Mouse (Mus musculus): Measurements from ENCODE around the gene Scaf1. TPM values are rescaled to one million over a fixed set of nuclear protein-coding genes. Genes with fewer than 3 reads are reported as not detected.

The Scaf1 gene
- polyA plus RNA-seq, 1 experiment from 2014 or later, result 32.9 TPM

- WGBS (ENCODE audit: missing documents), result 14% methylated on average over 22 of the region's 22 CpGs
- Histone ChIP-seq H3K36me3 (ENCODE audit: inconsistent target) (peaks cover 29% of the 10 kb centered on the region), H3K27ac (no peak within 1 kb of the TSS), H3K4me3 (ENCODE audit: inconsistent target) (no peak within 1 kb of the TSS), H3K79me2 (ENCODE audit: inconsistent target) (no peaks in the 10 kb centered on the region)
Measured at GRCm38 (mm10) chr7:44974383-44975116, 41.6 kb downstream of the Scaf1 start, which contains the start of gene Cpt1c. Gene Cpt1c (minus strand): TSS chr7:44974851.

- Histone ChIP-seq H3K79me2 (ENCODE audit: inconsistent target) (no peaks in the 10 kb centered on the region), H3K27ac (no peak overlapping the region), H3K36me3 (ENCODE audit: inconsistent target) (peaks cover 21% of the 10 kb centered on the region), H3K4me3 (ENCODE audit: inconsistent target) (no peak overlapping the region)
- 70% methylated on average over 13 of the region's 14 CpGs for WGBS (ENCODE audit: missing documents)
Measured at GRCm38 (mm10) chr7:44973415-44974130, 42.6 kb downstream of the Scaf1 start.

GRCm38 (mm10) chr7:44971142-44971541 is 45.0 kb downstream of the Scaf1 start:
- WGBS (ENCODE audit: missing documents), result 87% methylated on average over 7 of the region's 7 CpGs

GRCm38 (mm10) chr7:44970231-44970691 is 45.9 kb downstream of the Scaf1 start:
- under 1% methylated on average over 34 of the region's 36 CpGs for WGBS (ENCODE audit: missing documents)
- no peak overlapping the region for H3K27ac ChIP-seq

More at GRCm38 (mm10) chr7:44971142-44971541, 45.0 kb downstream of the Scaf1 start:
- Histone ChIP-seq H3K4me3 (ENCODE audit: inconsistent target) (no peak overlapping the region), H3K36me3 (ENCODE audit: inconsistent target) (no peaks in the 10 kb centered on the region), H3K79me2 (ENCODE audit: inconsistent target) (no peaks in the 10 kb centered on the region), H3K27ac (no peak overlapping the region)

GRCm38 (mm10) chr7:44966638-44967037 is 49.5 kb downstream of the Scaf1 start:
- Histone ChIP-seq H3K79me2 (ENCODE audit: inconsistent target) (no peaks in the 10 kb centered on the region), H3K36me3 (ENCODE audit: inconsistent target) (no peaks in the 10 kb centered on the region), H3K4me3 (ENCODE audit: inconsistent target) (no peak overlapping the region), H3K27ac (no peak overlapping the region)
- WGBS (ENCODE audit: missing documents), result 88% methylated on average over 13 of the region's 15 CpGs

More at GRCm38 (mm10) chr7:44970231-44970691, 45.9 kb downstream of the Scaf1 start:
- H3K4me3 ChIP-seq (ENCODE audit: inconsistent target), result peak overlapping the region; percentile 10; the same call in 1 of the 2 replicates
- no peaks in the 10 kb centered on the region for H3K79me2 ChIP-seq (ENCODE audit: inconsistent target)
- H3K36me3 ChIP-seq (ENCODE audit: inconsistent target), result no peaks in the 10 kb centered on the region

GRCm38 (mm10) chr7:44965975-44966374 is 50.2 kb downstream of the Scaf1 start:
- WGBS (ENCODE audit: missing documents), result 61% methylated on average over 7 of the region's 7 CpGs

GRCm38 (mm10) chr7:44964990-44965389 is 51.2 kb downstream of the Scaf1 start:
- WGBS (ENCODE audit: missing documents), result 84% methylated on average over 9 of the region's 13 CpGs
- Histone ChIP-seq H3K36me3 (ENCODE audit: inconsistent target) (no peaks in the 10 kb centered on the region), H3K79me2 (ENCODE audit: inconsistent target) (no peaks in the 10 kb centered on the region), H3K4me3 (ENCODE audit: inconsistent target) (no peak overlapping the region), H3K27ac (no peak overlapping the region)

More at GRCm38 (mm10) chr7:44965975-44966374, 50.2 kb downstream of the Scaf1 start:
- no peaks in the 10 kb centered on the region for H3K79me2 ChIP-seq (ENCODE audit: inconsistent target)
- no peak overlapping the region for H3K4me3 ChIP-seq (ENCODE audit: inconsistent target)
- no peaks in the 10 kb centered on the region for H3K36me3 ChIP-seq (ENCODE audit: inconsistent target)
- no peak overlapping the region for H3K27ac ChIP-seq

- H3K36me3 ChIP-seq (ENCODE audit: inconsistent target), result no peaks in the 10 kb centered on the region
- WGBS (ENCODE audit: missing documents), result 72% methylated on average over 5 of the region's 5 CpGs
- no peaks in the 10 kb centered on the region for H3K79me2 ChIP-seq (ENCODE audit: inconsistent target)
- no peak overlapping the region for H3K27ac ChIP-seq
- H3K4me3 ChIP-seq (ENCODE audit: inconsistent target), result no peak overlapping the region
Measured at GRCm38 (mm10) chr7:44962831-44963230, 53.3 kb downstream of the Scaf1 start.

GRCm38 (mm10) chr7:44962337-44962736 is 53.8 kb downstream of the Scaf1 start:
- WGBS (ENCODE audit: missing documents), result 84% methylated on average over 8 of the region's 8 CpGs

GRCm38 (mm10) chr7:44960512-44960910 is 55.7 kb downstream of the Scaf1 start:
- Histone ChIP-seq H3K79me2 (ENCODE audit: inconsistent target) (no peaks in the 10 kb centered on the region), H3K4me3 (ENCODE audit: inconsistent target) (no peak overlapping the region), H3K27ac (no peak overlapping the region), H3K36me3 (ENCODE audit: inconsistent target) (no peaks in the 10 kb centered on the region)
- 92% methylated on average over 13 of the region's 13 CpGs for WGBS (ENCODE audit: missing documents)

More at GRCm38 (mm10) chr7:44962337-44962736, 53.8 kb downstream of the Scaf1 start:
- Histone ChIP-seq H3K36me3 (ENCODE audit: inconsistent target) (no peaks in the 10 kb centered on the region), H3K27ac (no peak overlapping the region), H3K79me2 (ENCODE audit: inconsistent target) (no peaks in the 10 kb centered on the region), H3K4me3 (ENCODE audit: inconsistent target) (no peak overlapping the region)

GRCm38 (mm10) chr7:44959874-44960511 is 56.2 kb downstream of the Scaf1 start:
- Histone ChIP-seq H3K36me3 (ENCODE audit: inconsistent target) (no peaks in the 10 kb centered on the region), H3K4me3 (ENCODE audit: inconsistent target) (no peak overlapping the region), H3K27ac (no peak overlapping the region), H3K79me2 (ENCODE audit: inconsistent target) (no peaks in the 10 kb centered on the region)
- WGBS (ENCODE audit: missing documents), result 56% methylated on average over 10 of the region's 10 CpGs

- Histone ChIP-seq H3K79me2 (ENCODE audit: inconsistent target) (no peaks in the 10 kb centered on the region), H3K27ac (no peak overlapping the region), H3K36me3 (ENCODE audit: inconsistent target) (no peaks in the 10 kb centered on the region), H3K4me3 (ENCODE audit: inconsistent target) (no peak overlapping the region)
- 89% methylated on average over 8 of the region's 8 CpGs for WGBS (ENCODE audit: missing documents)
Measured at GRCm38 (mm10) chr7:44959281-44959680, 56.9 kb downstream of the Scaf1 start.

- no peaks in the 10 kb centered on the region for H3K79me2 ChIP-seq (ENCODE audit: inconsistent target)
- H3K27ac ChIP-seq, result no peak overlapping the region
- no peak overlapping the region for H3K4me3 ChIP-seq (ENCODE audit: inconsistent target)
- H3K36me3 ChIP-seq (ENCODE audit: inconsistent target), result no peaks in the 10 kb centered on the region
- WGBS (ENCODE audit: missing documents), result 30% methylated on average over 7 of the region's 7 CpGs
Measured at GRCm38 (mm10) chr7:44958208-44958607, 58.0 kb downstream of the Scaf1 start.

- Histone ChIP-seq H3K36me3 (ENCODE audit: inconsistent target) (no peaks in the 10 kb centered on the region), H3K27ac (no peak overlapping the region), H3K79me2 (ENCODE audit: inconsistent target) (no peaks in the 10 kb centered on the region), H3K4me3 (ENCODE audit: inconsistent target) (no peak overlapping the region)
- 94% methylated on average over 20 of the region's 20 CpGs for whole genome bisulfite sequencing (ENCODE audit: missing documents)
Measured at GRCm38 (mm10) chr7:44957183-44957835, 58.9 kb downstream of the Scaf1 start.
